Mouse (Mus musculus): Measurements from ENCODE around the gene Il25.

DNA sequence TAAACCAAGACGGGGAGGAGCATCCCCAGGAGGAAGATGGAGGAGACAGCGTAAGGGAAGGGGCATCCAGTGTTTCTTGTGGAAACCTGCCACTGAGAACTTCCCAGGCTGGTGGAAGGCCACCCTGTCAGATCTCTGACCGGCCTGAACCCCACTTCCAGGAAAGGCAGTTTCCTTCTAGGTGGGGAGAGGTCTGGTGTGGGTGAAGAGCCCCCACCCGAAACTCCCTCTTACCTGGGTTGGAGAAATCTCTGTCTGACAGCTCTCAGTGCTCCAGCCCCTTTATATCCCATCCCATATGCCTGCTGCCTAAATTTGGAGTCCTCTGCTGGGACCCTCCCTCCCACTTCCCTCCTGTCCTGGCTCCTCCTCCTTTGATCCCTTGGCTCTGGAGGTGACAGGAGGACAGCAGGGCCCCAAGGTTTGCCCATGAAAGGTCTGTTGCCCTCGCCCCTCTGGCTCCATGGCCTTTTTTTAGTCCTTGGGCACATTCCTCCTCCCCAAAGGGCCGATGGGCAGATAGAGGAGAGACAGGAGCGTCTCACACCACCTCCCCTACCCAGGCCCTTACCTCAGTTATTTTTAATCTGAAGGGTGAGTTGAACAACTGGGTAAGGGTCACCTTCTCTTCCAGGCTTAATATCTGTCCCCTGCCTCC lies 34.0 kb downstream of the Il25 start, which contains the start of gene Myh6:
- TF ChIP-seq POLR2A (IDR thresholded peaks at IDR 0.05; ENCODE audit: borderline replicate concordance, insufficient read depth, low read length) (no peak), CTCF (IDR thresholded peaks at IDR 0.05; ENCODE audit: borderline replicate concordance, insufficient read depth, low read depth, low read length) (no peak)
